8 mouse cellular contexts compared by ENCODE assay signal in genomic region chr4:83283973-83284767, GRCm38 (mm10). TPM values are rescaled to one million over a fixed set of nuclear protein-coding genes. Genes with fewer than 3 reads are reported as not detected.
A peak's percentile ranks its signal among the peaks of the same experiment; 100 is the strongest.
DNase-seq lines count a peak whose midpoint lies in the region; ATAC-seq and TF ChIP-seq lines count a peak whose summit lies in the region.

No protein-coding gene starts in this region.

- 23% methylated on average over 19 of the region's 19 CpGs for WGBS in hindbrain, embryonic 11.5 days
- 17% methylated on average over 19 of the region's 19 CpGs for WGBS in liver, embryonic 15.5 days (ENCODE audit: insufficient replicate concordance)

- no peak for TF ChIP-seq CTCF in testis, adult 2 months (IDR thresholded peaks at IDR 0.05; ENCODE audit: control insufficient read depth, insufficient read depth, insufficient replicate concordance, low read depth, low read length)

- peak overlapping the region; percentile 57; the same call in 1 of the 2 replicates for H3K9ac ChIP-seq in hindbrain, embryonic 11.5 days (ENCODE audit: low read depth, low read length)
- no peak overlapping the region for H3K9ac ChIP-seq in liver, embryonic 15.5 days

- peak; percentile 90 for ATAC-seq in hindbrain, embryonic 11.5 days (ENCODE audit: low FRiP score)
- no peak for ATAC-seq in liver, embryonic 15.5 days (ENCODE audit: insufficient read depth)

- peak; percentile 20 for DNase-seq in adrenal gland, postnatal 10 days
- no peak for DNase-seq in adrenal gland, adult 2 months
- DNase-seq in testis, postnatal 10 days (ENCODE audit: low spot score): no peak
- peak; percentile 62 for DNase-seq in hindbrain, embryonic 11.5 days (ENCODE audit: low spot score)
- peak; percentile 59 to 65 for DNase-seq in right cerebral cortex, postnatal 10 days (ENCODE audit: low spot score in 2 of 2)
- DNase-seq in adipocyte (ENCODE audit: low spot score): no peak

- H3K36me3 ChIP-seq in testis, adult 2 months (ENCODE audit: control insufficient read depth, insufficient read depth, low read length): no peaks in the 10 kb centered on the region
- no peaks in the 10 kb centered on the region for H3K36me3 ChIP-seq in hindbrain, embryonic 11.5 days (ENCODE audit: control insufficient read depth, insufficient read depth, low read length)
- H3K36me3 ChIP-seq in liver, embryonic 15.5 days (replicated peaks): no peaks in the 10 kb centered on the region

- peak overlapping the region; percentile 69 for H3K4me3 ChIP-seq in testis, adult 2 months (ENCODE audit: control insufficient read depth, low read depth, low read length)
- peak overlapping the region; percentile 39 for H3K4me3 ChIP-seq in hindbrain, embryonic 11.5 days (ENCODE audit: low read depth, low read length)
- H3K4me3 ChIP-seq in liver, embryonic 15.5 days (replicated peaks): peak overlapping the region; percentile 15; the same call in 1 of the 2 replicates

- peak overlapping the region; percentile 63 for H3K4me2 ChIP-seq in hindbrain, embryonic 11.5 days (replicated peaks; ENCODE audit: low read depth, low read length)
- peak overlapping the region; percentile 57 for H3K4me2 ChIP-seq in liver, embryonic 15.5 days

- no peaks in the 10 kb centered on the region for H3K9me3 ChIP-seq in hindbrain, embryonic 11.5 days (ENCODE audit: control insufficient read depth, low read length)
- H3K9me3 ChIP-seq in liver, embryonic 15.5 days (replicated peaks): no peaks in the 10 kb centered on the region

- H3K27ac ChIP-seq in testis, adult 2 months (ENCODE audit: control insufficient read depth, insufficient read depth, low read depth, low read length): no peak overlapping the region
- peak overlapping the region; percentile 33; the same call in 1 of the 2 replicates for H3K27ac ChIP-seq in hindbrain, embryonic 11.5 days (ENCODE audit: low read depth, low read length)
- no peak overlapping the region for H3K27ac ChIP-seq in liver, embryonic 15.5 days (replicated peaks)

- TF ChIP-seq POLR2A in testis, adult 2 months (IDR thresholded peaks at IDR 0.05; ENCODE audit: control insufficient read depth, low read depth, low read length): no peak

- peaks cover 3% of the 10 kb centered on the region for H3K4me1 ChIP-seq in testis, adult 2 months (ENCODE audit: control insufficient read depth, insufficient read depth, low read length)
- no peaks in the 10 kb centered on the region for H3K4me1 ChIP-seq in hindbrain, embryonic 11.5 days (replicated peaks; ENCODE audit: control insufficient read depth, insufficient read depth, low read length)
- H3K4me1 ChIP-seq in liver, embryonic 15.5 days (replicated peaks): peaks cover 3% of the 10 kb centered on the region

- no peaks in the 10 kb centered on the region for H3K27me3 ChIP-seq in testis, adult 2 months (ENCODE audit: control insufficient read depth, insufficient read depth, low read length)
- no peaks in the 10 kb centered on the region for H3K27me3 ChIP-seq in hindbrain, embryonic 11.5 days (ENCODE audit: control insufficient read depth, insufficient read depth, low read length)
- peaks cover 25% of the 10 kb centered on the region for H3K27me3 ChIP-seq in liver, embryonic 15.5 days

RNA-seq across cellular contexts. Expression of gene Ttc39b, which starts 39.9 kb away (rescaled TPM):
- 10 to 100 TPM; 16.4 to 17.0 TPM for total RNA-seq in adrenal gland, postnatal 10 days (2021)
- total RNA-seq in adrenal gland, adult 2 months (2021): 10 to 100 TPM; 17.9 to 18.2 TPM
- 1.3 and 1.5 TPM in 2 replicates for polyA plus RNA-seq in adrenal gland, adult 2 months (2012; rRNA removed)
- polyA plus RNA-seq in testis, adult 2 months (2012; rRNA removed): 4.9 and 6.6 TPM in 2 replicates
- polyA plus RNA-seq in hindbrain, embryonic 11.5 days (2014; fragmentation: Nextera tagmentation; extraction: Ambion mirVana): 1.8 and 2.9 TPM in 2 replicates
- 1.5 and 1.8 TPM in 2 replicates for polyA plus RNA-seq in liver, embryonic 15.5 days (2015; fragmentation: Nextera tagmentation; extraction: Ambion mirVana)

Comparison
In these comparisons a context has a peak if more than half of its experiments do, and no peak if none do; other contexts are left out.
1. DNase-seq: peak in adrenal gland, postnatal 10 days (single experiment), hindbrain, embryonic 11.5 days (single experiment) and right cerebral cortex, postnatal 10 days (2 of 2); none in adrenal gland, adult 2 months (single experiment), testis, postnatal 10 days (single experiment) and adipocyte (single experiment).
2. H3K4me3 ChIP-seq: peak in every context shown above with its lines; median percentile 69 in testis, adult 2 months; 39 in hindbrain, embryonic 11.5 days; 15 in liver, embryonic 15.5 days.